Mouse (Mus musculus) mesoderm, embryonic 11.5 days (tissue): ENCODE data around the gene Ky.

Experiments used
- DNase-seq: peaks from one replicate; pipeline ENCODE4 v3.0.0-alpha.2; 2012; ENCODE audit warnings: low read depth, low spot score

Ky gene

GRCm38 (mm10) chr9:102502015-102502633, 3.4 kb upstream of the Ky start:
- DNase-seq, result no peak

- DNase-seq, result no peak
Measured at GRCm38 (mm10) chr9:102504716-102505378, 703 bp upstream of the Ky start.

GRCm38 (mm10) chr9:102508315-102508714, 2.8 kb downstream of the Ky start:
- no peak for DNase-seq

- DNase-seq, result peak; percentile 23
Measured at GRCm38 (mm10) chr9:102511423-102511822, 5.9 kb downstream of the Ky start.

- DNase-seq, result no peak
Measured at GRCm38 (mm10) chr9:102513578-102513977, 8.0 kb downstream of the Ky start.

- DNase-seq, result no peak
Measured at GRCm38 (mm10) chr9:102518443-102518842, 12.9 kb downstream of the Ky start.

- DNase-seq, result no peak
Measured at GRCm38 (mm10) chr9:102521396-102521795, 15.8 kb downstream of the Ky start.

- peak; percentile 34 for DNase-seq
Measured at GRCm38 (mm10) chr9:102528106-102528505, 22.6 kb downstream of the Ky start.

- no peak for DNase-seq
Measured at GRCm38 (mm10) chr9:102528561-102528960, 23.0 kb downstream of the Ky start.

GRCm38 (mm10) chr9:102529008-102529407, 23.5 kb downstream of the Ky start:
- no peak for DNase-seq

GRCm38 (mm10) chr9:102531051-102531892, 25.7 kb downstream of the Ky start:
- DNase-seq, result peak; percentile 39

- no peak for DNase-seq
Measured at GRCm38 (mm10) chr9:102536968-102537367, 31.4 kb downstream of the Ky start.

- DNase-seq, result no peak
Measured at GRCm38 (mm10) chr9:102539699-102540098, 34.1 kb downstream of the Ky start.

GRCm38 (mm10) chr9:102541666-102542065, 36.1 kb downstream of the Ky start:
- DNase-seq, result no peak

- DNase-seq, result no peak
Measured at GRCm38 (mm10) chr9:102542540-102542939, 37.0 kb downstream of the Ky start.

GRCm38 (mm10) chr9:102543761-102544115, 38.2 kb downstream of the Ky start:
- no peak for DNase-seq

- DNase-seq, result peak; percentile 21
Measured at GRCm38 (mm10) chr9:102544116-102544772, 38.7 kb downstream of the Ky start.

- DNase-seq, result peak; percentile 91
Measured at GRCm38 (mm10) chr9:102544773-102545366, 39.3 kb downstream of the Ky start.

GRCm38 (mm10) chr9:102545406-102546255, 40.1 kb downstream of the Ky start:
- peak; percentile 17 for DNase-seq

- no peak for DNase-seq
Measured at GRCm38 (mm10) chr9:102546256-102547027, 40.9 kb downstream of the Ky start.
